Mouse (Mus musculus) frontal cortex, postnatal 36 days (tissue): ENCODE results near the gene Ptn.
"Not testable (repeated sequence)": the region's sequence is repeated elsewhere in the genome, so short reads cannot be mapped to it uniquely, and the experiment has no call there.

ENCODE experiments used
- DNase-seq, 2 experiments: peaks; one replicate each; pipeline ENCODE4 v3.0.0; 2022; ENCODE audit warnings: low spot score in 2 of 2

The Ptn gene

DNA sequence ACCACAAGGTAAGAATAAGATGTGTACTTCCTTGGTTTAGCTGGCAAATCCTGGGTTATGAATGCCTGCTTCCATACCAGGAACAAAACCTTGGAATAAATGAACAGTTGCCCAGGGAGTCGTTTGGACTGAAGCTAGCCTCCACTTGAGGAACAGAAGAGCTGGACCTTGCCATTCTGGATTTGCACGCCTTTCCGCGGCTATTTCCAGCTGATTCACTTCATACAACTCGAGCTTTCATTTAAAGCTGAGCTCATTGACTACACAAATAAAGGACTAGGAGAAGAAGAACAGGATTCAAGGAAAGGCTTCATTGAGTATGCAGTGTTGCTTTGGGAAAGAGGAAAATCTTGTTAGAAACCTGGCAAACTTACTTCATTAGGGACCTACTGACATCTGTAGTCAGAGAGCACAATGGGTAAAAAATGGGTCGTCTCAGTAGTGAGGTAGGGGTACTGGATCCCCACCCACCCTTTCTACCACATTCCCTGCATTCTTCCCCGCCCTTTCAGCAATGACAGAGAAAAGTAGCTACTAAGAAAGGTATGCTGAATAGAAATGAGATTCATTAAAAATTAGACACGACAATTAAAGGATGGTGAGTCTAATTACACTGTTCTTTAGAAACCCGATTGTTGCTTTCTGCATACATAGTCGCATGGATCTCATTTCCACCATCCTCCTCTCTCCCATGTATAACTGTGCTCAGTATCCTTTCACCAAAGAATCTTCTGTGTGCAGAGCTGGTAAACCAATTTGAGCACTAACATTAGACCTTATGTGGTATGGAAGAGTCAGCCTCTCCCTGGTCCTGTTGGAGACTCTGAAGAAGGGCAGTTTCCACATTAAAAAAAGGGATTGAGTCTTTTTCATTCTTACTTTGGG is 54.8 kb downstream of the Ptn start:
- no peak for DNase-seq

DNA sequence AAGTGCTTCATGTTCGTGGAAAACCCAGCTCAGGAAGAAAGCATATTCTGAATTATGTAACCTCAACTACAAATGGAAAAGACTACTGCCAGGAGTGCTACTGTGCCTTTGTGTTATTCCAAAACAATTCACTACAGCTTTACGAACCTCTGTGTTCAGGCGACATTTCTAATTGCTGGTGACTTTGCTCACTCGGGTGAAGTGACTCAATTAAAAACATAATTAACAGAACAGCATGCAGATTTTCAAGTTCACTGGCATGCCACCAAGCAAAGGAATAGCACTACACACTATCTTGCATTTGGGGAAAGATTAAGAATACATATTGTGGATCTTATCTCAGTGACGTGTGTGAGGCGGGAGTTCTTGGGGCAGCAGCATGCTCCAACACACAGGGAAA is 57.1 kb downstream of the Ptn start:
- no peak for DNase-seq

DNA sequence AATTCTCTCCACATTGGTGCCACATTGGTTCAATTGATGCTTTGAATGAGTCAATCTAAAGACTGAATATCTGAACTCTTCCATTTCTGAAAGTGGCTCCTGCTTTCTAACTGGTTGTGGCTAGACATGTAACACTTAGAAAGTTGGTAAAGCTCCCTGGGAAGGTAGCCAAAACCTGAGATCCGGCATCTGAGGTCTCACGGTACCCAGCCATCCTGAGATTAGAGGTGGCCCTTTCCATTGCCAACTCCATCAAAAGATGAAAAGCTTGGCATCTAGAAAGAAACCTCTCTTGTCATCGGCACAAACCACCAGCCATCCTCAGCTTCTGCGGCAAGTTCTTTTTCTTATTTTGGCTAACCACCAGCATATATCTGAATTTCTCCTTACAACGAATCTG is 70.2 kb downstream of the Ptn start:
- no peak for DNase-seq

DNA sequence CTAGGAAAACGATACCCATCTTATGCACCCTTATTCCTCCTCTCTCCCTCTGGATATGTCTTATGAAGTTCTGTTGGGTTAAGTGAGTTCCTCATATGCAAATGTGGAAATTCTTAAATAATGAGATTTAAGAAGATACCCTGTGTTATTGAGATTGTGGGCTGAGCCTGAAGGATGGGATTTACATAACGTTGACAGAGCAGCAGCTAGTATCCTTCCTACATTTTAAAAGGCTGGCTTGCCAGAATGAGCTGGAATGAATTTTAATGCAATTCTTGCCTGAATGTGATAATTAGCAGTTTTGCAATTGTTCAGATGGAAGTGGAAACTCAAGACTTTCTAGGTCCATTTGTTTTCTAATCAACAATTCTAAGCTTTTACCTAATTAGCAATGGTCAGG is 73.3 kb downstream of the Ptn start:
- DNase-seq, result no peak

DNA sequence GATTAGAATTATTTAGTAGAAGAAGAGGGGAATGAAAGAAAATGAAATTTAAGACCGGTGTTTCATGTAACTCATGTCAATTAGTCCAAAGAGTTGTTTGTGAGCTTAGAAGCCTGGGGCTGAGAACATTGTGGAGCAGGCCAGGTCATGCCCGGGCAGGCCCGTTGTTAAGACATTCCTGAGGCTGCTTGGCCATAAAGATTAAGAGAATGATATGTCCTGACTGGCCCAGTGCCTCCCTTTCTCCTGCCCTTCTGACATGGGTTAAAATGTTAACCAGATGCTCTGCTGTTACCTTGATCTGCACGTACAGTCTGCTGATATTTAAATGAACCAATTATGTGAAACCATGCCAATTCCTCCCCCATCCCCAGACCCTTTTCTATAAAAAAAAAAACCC is 74.4 kb downstream of the Ptn start:
- DNase-seq, result not testable (repeated sequence)

DNA sequence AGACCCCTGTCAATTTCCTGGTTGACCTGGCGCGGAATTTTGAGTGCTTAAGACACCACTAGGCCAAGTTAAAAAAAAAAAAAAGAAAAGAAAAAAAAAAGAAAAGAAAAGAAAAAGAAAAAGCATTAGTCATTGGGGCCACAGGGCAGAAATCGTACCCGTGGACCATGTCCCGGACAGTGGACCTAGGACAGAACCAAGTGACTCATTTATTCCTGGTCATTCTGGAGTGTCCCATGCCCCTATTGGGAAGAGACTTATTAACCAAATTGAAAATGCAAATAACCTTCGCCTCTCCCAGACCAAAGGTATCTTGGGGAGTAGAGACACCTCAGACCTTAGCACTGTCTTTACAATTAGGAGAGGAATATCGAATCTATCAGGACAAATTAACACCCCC is 80.2 kb downstream of the Ptn start:
- not testable (repeated sequence) for DNase-seq

DNA sequence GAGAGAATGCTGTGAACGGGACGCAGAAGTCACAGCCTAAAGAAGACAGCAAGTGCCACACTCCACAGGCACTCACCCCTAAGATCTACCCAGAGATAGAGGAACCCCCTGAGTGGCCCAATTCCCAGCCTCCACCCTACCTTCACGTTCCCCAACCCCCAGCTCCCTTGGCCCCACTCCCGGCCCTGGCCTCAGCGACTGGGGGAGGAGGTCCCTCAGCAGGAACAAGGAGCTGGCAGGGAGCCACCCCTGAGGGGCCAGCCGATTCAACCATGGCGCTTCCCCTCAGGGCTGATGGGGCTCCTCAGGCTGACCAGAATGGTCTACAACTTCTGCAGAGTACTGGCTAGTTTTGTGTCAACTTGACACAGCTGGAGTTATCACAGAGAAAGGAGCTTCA is 81.9 kb downstream of the Ptn start:
- DNase-seq, result no peak

DNA sequence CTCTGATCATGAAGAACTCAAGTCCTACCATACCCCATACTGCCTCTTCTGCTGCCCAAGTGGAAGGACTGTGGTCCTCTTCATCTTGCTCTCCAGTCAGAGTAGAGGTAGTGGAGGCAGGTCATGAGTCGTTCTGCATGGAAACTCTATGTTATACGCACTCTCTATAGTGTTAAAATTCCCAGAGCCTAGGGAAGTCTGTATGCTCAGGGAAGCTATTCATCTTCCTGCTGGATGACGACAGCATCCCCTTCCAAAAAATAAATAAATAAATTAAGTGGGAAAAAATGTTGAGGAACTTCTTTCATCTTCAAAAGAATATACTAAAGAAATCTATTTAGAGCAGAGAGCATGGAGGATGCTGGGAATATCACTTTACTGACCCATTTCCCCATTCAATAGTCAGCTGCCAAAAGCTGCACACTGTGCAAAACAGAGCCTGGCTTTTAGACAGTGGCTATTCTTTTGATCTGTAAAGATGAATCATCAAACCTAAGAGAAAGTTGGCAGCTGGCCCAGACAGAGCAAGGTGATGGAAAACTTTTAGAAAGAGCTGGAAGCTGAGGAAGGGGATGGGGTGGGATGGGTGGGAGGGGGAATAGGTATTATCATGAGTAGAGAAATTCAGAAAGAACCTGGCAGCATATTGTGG is 84.4 kb downstream of the Ptn start:
- no peak for DNase-seq

DNA sequence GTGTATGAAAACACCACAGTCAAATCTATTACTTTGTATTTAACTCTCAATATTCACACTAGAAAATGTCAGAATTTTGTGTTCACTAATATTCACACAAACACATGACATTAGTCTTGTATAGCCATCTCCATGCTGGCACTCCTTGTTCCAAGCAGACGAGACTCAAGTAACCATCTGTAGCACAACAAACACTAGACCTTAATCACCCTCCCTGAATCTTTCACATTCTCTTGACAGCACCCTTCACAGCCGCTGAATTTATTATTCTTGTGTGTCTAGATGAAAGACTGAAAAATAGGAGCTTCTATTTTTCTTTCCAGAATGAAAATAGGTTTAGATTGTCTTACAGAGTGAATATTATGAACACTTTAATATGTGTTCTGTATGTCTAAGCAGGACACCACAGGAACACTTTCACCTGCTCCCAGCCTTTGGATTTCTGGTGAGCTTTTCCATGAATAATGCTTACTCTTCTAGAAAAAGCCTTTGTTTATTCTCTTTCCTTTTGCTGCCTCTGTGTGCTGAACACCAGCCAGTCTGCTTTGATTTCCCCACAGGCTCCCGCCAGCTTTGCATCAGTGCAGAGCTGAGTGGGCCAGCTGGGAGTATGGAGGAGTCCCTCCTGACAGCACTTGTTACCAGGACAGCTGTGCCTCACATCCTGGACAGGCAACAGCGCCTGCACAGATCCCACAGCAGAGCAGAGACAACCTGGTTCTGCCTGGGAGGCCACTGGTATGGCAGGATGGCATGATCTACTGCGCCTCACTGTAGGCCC is 87.1 kb downstream of the Ptn start:
- DNase-seq, result peak; percentile 63 to 74

DNA sequence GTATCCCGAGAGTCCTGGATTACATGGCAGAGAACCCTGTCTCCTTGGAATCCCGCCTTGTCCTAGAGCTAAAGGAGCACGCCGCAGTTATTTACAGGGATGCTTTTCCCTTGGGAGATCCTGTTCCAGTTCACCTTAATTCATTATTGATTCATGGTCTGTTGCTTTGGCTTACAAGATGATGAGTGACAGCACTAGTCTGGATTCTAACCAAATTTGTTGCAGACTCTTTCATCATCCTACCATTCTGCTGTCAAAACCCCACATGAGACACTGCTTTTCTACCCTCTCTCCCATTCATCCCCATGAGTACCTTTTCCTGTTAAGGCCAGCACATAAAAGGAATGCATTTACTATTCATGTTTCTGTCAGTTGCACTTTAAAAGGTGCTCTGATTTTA is 96.7 kb downstream of the Ptn start:
- no peak for DNase-seq

DNA sequence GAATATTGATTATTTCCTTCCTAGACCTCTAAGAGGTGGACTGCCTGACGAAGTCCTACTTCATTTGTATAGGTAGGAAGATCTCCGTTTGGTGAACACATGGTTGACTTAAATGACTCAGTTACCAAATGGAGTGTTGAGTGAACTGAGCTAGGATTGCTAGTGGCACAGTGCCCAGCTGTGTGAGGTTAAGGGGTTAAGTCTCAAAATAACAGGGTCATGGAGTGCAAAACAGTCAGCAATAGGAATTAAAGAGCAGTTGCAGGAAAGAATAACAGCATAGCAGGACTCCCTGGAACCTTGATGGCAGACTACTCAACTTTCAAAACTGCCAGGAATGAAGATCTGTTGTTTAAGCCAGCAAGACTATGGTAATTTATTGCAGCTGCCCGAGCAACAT is 114.5 kb downstream of the Ptn start:
- no peak for DNase-seq

DNA sequence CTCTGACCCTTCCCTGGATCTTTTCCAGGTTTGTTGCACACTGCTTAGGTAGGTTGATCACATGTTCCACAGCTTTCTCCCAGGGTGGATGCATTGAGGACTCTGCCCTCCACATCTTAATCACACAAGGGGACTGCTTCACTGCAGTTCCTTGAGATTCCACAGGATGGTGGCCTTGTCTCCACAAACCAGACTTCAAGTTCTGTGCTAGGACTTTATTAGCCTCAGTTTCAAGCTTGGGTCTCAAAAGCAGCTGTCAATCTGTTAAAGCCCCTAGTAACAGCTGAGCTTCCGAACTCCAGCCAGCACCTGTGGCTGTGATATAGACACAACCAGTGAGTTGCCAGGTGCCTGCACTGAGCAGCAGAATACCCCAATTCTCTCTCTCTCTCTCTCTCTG is 118.5 kb downstream of the Ptn start:
- DNase-seq, result peak; percentile 42 to 70

DNA sequence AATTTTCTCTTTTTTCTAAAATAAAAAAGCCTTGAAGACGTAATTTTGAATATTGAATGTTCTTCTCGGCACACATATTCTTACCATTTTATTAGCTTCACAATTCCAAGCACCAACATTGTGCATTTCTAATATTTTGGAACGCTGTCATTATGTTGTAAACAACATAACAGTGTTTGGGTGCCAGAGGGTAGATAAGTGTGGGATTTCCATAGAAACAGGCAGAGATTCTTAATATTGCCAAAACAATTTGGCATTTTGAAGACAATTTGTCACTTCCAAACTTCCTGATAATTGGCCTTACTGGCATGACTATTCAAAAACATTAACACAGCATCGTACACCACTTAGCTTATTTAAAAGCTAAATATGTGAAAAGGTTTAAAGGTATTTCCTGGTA is 119.1 kb downstream of the Ptn start:
- no peak for DNase-seq

DNA sequence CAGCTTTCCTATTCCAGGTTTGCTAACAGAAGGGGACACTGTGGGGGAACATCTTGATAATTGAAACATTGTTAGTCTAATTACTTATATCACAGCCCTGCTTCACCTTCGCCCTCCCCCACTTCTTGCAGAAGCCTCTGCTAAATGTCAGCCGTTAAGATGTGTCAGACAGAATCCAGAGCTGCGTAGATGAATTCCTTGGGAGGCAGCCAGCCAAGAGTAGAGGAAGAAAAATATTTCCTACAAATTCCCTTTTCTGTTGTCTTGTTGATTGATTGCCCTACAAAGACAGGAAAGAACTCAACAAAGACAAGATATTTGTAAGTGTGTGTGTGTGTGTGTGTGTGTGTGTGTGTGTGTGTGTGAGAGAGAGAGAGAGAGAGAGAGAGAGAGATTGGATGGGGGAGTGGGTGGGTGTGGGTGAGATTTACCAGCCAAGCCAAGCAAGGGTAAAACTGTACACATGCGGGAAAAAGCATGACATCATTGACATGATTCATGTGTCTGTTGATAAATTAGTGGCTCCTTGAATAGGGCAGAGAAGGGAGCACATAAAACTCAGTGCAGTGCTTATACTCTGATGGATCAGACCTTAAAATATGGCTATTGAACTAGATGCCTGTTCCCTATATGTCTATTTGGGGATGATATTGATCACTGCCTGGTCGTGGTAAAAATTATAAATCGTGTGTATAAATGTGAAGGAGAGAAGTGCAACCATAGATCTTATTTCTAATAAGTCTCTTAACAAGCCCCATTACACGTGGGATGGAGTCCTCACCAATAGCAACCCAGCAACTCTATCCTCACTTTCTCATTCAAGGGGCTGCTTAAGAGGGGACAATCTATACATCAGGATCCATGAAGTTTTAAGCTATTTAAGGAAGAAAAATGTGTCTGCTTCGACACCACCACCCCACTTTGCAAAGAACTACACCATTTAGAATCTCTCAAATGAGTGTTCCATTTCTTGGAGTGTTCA is 133.0 kb downstream of the Ptn start:
- DNase-seq, result peak; percentile 13 to 15

DNA sequence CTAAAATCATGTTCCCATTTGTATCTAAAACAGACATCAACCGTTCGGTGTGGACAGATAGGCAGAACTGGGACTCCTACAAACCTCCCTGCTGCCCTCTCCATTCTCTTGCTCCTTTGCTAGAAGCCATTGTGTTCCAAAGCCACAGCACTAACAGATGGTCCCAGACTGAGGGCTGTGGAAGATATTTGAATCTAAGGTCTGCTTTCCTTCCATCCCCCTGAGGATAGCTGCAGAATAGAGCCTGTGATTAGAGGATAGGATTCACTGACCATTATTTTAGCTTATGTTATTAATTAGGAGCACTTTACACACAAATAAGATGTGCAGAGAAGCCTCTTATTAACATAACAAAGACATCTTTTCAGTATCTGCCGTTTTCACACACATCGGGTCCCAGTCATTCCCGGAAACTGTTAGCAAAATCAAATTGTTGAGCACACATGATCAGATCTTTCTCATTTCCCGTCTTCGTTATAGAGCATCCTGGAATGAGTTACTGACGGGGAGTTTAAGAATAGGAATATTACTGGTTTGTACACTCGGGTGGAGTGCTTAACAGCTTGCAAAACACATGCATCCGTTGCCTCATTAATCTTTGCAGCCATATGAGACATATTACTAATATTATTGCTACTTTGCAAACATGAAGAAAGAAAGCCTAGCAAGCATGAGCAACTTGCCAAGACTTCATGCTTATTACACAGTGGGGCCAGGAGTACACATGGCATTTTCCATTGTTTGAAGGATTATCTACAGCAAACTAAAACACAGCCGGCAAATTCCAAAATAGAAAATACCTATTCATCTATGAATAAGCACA is 137.4 kb downstream of the Ptn start:
- DNase-seq, result no peak

DNA sequence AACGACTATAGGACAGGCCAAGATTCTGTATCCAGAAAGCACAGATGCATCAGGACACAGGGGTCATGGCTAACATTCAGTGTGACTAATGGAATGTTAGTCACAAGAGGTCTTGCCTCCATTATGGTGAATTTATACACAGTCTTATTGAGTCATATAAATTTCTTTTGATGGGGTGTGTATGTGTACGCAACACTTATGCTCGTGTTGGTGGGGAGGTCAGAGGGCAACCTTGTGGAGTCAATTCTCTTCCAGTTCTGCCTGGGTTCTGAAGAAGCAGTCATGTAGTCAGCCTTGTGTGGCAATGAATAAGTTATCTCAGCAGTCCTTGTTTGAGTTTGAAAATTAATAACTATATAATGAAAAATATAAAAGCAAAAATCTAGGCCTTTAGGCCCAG is 138.7 kb downstream of the Ptn start:
- no peak for DNase-seq
